Mouse (Mus musculus) retina, adult 2 months (tissue): ENCODE results near the gene Pfdn6.
"Not testable (repeated sequence)": the region's sequence is repeated elsewhere in the genome, so short reads cannot be mapped to it uniquely, and the experiment has no call there.

ENCODE experiments used
- DNase-seq: peaks from one replicate; pipeline ENCODE4 v3.0.0-alpha.2; 2012; ENCODE audit warnings: low read depth, low spot score

The Pfdn6 gene

DNA sequence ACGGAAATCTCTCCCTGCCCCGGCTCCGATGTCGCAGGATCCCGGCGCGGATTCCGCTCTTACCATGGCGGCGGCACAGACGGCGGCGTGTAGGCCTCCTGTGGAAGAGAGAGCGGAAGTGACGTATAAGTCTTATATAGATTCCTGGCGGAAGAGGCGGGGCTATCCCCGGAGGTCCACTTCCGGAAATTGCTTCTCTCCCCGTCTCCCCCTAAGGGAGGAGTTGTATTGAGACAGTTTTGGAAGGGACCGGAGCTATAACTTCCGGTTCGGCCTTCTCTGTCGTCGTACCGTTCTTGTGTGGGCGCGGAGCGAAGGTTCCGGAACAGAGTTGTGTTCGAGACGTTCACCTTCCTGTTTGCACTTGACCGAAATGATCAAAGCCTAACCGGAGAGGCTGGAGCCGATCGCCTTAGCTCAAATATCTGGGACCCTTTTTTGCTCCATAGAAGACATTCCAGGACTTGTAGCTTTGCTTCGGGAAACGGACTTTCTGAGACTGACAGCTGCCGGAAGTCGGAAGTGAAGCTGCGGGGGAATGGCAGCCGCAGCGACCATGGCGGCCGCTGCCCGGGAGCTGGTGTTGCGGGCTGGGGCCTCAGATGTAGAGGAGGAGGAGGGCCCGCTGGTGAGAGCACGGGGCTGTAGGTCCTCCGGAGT is 15.5 kb upstream of the Pfdn6 start, which contains the start of the genes Vps52 and Rps18:
Gene Vps52 (plus strand): TSS at position 258 of the 660 bp plus-strand sequence.
Gene Rps18 (minus strand): TSS at position 447 of the 660 bp plus-strand sequence.
- peak; percentile 98 for DNase-seq

GRCm38 (mm10) chr17:33954646-33955554 is 14.8 kb upstream of the Pfdn6 start:
- no peak for DNase-seq

DNA sequence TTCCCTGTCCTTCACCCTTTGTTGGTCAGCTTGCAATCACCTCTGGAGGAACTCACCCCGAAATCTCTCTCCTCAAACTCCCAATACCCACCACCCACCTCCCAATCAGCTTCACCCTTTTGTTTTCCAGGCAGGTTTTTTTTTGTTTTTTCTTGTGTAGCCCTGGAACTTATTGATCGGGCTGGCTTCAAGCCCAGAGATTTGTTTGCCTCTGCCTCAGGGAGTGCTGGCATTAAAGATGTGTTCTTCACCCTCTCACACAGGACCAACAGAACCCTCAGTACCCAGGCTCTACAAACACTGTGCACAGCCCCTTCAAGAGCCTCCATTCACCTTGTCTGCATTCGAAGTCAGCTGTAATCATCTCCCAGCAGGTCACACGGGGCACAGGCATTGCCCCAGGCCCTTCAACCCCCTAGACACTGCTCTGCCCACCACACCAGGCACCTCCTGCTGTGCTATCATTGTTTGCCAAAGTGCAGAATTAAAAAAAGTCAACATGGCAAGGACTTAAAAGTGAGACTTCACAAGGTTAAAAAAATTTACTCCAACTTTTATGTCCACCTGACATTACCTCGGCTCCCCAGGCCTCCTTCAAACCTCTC is 13.9 kb upstream of the Pfdn6 start:
- no peak for DNase-seq

- no peak for DNase-seq
These were observed 13.2 kb upstream of the Pfdn6 start for GRCm38 (mm10) chr17:33953310-33953709.

DNA sequence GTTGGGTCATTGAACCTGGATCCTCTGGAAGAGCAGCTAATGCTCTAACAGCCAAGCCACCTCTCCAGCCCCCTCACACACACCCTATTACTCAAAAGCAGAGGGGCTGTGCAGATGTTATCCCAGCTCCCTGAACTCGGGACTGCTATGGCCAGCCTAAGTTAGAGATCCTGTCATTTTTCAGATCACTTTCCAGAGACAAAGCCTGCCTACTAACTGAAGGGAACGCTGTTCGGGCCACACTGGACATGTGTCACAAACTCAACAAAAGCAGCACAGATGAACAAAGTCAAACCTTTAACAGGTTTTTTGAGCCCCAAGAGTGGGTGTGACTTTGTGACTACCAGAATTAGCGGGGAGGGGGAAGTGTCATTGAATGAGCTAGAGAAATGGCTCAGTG is 12.7 kb upstream of the Pfdn6 start:
- no peak for DNase-seq

DNA sequence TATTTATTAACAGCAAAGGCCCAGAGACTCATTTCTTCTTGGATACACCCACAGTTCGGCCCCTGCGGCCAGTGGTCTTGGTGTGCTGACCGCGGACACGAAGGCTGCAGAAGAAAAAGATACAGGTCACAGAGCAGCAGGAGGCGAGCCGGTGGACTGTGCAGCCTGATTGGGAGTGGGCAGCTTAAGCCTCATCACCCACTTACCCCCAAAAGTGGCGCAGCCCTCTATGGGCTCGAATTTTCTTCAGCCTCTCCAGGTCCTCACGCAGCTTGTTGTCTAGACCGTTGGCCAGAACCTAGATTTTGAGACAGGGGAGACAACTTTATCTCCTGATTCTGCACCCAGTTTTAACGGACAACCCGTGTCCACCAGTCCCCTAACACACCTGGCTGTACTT is 11.9 kb upstream of the Pfdn6 start:
- DNase-seq: not testable (repeated sequence)

GRCm38 (mm10) chr17:33951021-33951946 is 11.1 kb upstream of the Pfdn6 start, which contains the start of gene B3galt4:
TSS of gene B3galt4 (minus strand) at chr17:33951488.
- no peak for DNase-seq

DNA sequence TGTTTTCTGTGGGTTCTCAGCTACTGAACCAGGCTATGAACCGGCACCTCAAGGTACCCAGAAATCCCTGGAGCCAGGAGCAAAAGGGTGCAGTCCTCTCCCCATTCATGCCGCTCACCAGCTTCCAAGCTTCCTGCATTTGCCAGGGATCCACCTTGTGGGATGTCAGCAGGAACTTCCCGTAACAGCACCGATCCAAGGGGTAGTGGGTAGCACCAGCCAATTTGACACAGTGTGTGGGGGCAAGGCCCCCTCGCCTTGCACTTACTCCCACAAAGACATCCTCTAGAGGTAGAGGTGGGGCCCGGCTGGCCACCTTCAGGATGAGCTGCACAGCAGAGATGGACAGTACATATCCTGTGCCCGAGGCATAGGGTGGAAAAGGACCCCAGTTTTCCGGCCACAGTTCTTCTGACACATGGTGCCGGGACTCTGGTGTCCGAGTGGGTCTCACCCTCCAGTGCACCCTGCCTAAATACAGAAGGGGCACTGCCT is 10.0 kb upstream of the Pfdn6 start:
- no peak for DNase-seq

GRCm38 (mm10) chr17:33948905-33949537 is 8.9 kb upstream of the Pfdn6 start:
- DNase-seq: no peak

GRCm38 (mm10) chr17:33948090-33948904 is 8.2 kb upstream of the Pfdn6 start:
- DNase-seq: no peak

- DNase-seq: no peak
These were observed 7.4 kb upstream of the Pfdn6 start for GRCm38 (mm10) chr17:33947430-33948089.

GRCm38 (mm10) chr17:33943454-33943853 is 3.3 kb upstream of the Pfdn6 start:
- DNase-seq: no peak

DNA sequence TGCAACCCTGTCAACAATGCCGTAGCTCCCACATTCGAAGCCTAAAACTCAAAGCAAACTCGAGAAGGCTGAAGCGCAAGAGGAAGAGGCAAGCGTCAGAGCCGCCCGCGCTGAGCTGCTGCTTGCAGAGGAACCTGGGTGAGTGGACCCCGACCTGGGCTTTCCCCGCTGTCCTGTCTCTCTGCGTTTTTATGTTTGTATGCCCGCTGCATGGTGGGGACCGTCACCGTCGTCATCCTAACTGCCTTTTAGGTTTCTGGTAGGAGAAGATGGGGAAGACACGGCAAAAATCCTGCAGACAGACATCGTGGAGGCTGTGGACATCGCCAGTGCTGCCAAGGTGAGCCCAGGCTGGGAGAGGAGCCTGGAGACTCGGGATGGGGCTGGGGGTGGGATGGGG is 1.2 kb upstream of the Pfdn6 start:
- no peak for DNase-seq

GRCm38 (mm10) chr17:33940981-33941380 is 838 bp upstream of the Pfdn6 start:
- no peak for DNase-seq

- DNase-seq: no peak
These were observed 1.4 kb downstream of the Pfdn6 start for GRCm38 (mm10) chr17:33938783-33939182.

DNA sequence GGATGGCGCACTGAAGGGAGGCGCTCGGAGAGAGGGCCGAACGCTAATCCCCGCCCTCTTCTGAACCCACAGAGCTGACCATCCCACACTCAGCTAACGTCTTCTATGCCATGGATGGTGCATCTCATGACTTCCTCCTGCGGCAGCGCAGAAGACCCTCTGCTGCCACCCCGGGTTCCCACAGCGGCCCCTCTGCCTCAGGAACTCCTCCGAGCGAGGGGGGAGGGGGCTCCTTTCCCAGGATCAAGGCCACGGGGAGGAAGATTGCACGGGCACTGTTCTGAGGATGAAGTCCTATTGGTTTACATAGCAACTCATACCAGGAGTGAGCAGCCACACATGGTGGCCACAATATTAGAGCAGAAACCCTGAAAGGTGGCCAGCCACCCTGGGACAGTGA is 3.1 kb downstream of the Pfdn6 start:
- DNase-seq: no peak

DNA sequence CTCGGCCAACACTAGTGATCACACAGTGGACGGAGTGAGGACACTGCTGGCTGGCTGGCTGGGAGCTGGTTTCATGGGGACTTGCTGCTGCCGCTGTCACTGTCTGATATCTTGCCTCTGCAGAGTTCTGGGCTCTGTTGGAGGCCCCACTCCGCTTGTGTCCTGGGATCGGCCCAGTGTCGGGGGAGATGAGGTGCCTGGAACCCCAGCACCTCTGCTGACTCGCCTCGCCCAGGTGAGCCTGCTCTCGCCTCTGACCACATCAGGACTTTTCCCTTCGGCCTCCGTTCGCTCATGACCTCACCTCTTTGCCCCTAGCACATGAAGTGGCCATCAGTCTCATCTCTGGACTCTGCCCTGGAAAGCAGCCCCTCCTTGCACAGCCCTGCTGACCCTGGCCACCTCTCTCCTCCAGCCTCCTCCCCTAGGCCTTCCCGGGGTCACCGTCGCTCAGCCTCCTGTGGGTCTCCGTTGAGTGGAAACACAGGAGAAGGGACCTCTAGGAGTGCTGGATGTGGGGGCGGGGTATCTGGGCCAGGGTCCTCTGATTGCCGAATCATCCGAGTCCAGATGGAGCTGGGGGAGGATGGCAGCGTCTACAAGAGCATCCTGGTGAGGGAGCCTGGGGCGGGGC is 4.6 kb downstream of the Pfdn6 start:
- DNase-seq: no peak

DNA sequence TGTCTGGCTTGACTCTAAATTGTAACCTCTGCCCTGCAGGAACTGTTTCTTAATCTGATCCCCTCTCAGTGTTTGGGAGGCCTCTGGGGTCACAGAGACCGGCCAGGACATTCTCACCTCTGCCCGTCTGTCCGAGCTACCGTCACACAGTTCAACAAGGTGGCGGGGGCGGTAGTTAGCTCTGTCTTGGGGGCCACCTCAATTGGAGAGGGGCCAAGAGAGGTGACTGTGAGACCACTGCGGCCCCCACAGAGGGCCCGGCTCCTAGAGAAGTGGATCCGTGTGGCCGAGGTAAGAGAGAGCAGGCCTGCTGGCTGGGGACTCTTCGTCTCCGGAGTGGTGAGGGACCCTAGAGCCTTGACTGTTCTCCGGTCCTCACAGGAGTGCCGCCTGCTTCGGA is 7.2 kb downstream of the Pfdn6 start:
- DNase-seq: no peak

DNA sequence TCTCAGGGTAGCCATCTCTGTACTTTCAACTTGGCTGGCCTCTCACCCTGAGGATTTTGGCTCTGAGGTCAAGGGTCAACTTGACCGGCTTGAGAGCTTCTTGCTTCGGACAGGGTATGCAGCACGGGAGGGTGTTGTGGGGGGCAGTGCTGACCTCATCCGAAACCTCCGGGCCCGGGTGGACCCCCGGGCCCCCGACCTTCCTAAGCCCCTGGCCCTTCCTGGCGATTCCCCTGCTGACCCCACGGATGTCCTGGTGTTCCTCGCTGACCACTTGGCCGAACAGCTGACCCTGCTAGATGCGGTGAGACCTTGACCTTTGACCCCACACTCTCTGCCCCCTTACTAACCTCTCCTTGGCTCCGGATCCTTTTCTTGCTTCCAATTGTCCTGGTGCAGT is 7.7 kb downstream of the Pfdn6 start:
- DNase-seq: no peak
